Mouse (Mus musculus): ENCODE measurements at regions not wholly inside any gene's neighbourhood (a gene's known extent, or its start where the extent isn't known, plus 50 kb on each side); places are given as distances from the start of the nearest gene placed in this dataset.

DNA sequence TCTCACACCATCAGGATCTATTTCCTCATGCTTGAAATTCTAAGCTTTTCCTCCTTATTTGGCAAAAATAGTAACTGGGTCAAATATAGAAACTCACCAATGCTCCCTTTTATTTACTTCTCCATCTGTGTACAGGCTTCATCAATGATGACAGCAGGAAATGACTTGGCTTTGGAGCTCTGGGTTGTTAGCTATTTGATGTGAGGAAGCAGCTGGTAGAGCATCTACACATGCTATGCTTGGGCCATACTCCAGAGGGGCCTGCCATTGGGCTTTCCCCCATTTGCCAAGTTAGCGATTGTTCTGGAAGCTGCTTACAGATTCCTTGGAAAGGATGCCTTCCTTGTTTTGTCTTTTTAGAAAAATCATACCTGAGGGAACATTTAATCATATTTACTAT, 181.5 kb upstream of the F9 start:
- DNase-seq, result peak; percentile 1

All from cerebellum, adult 8-10 months (tissue).